Mouse (Mus musculus) testis, adult 2 months (tissue): ENCODE measurements around the gene Cdsn.

Experiments used
- CTCF ChIP-seq: fragments of 200-500 bp; IDR thresholded peaks from 2 replicates; pipeline ENCODE4 v1.5.1; 2012; ENCODE audit warnings: low read depth, mild to moderate bottlenecking, inconsistent platforms, low read length, moderate library complexity; ENCODE audit not compliant: control insufficient read depth, insufficient read depth, insufficient replicate concordance
- POLR2A ChIP-seq: fragments of 200-500 bp; IDR thresholded peaks from 2 replicates; pipeline ENCODE4 v1.6.1; 2012; ENCODE audit warnings: low read depth, mild to moderate bottlenecking, inconsistent platforms, low read length, moderate library complexity; ENCODE audit not compliant: control insufficient read depth

DNA sequence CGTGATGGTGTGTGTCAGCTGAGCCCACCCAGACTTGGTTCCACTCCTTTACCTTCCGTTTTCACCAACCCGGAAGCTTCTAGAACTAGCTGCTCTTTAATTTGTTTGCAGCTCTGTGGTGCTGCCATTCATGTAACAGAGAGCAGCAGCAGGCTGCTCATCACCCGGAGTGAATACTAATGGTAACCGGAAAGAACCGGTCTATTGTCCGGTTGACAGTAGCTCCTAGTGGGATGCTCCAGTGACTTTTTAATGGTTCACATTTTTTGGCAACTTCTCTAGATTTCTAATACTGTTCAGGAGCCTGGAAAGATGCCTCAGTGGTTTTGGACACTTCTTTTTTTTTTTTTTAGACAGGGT is 39.3 kb downstream of the Cdsn start:
- TF ChIP-seq CTCF (no peak), POLR2A (no peak)
